Mouse (Mus musculus) midbrain, embryonic 15.5 days (tissue): ENCODE measurements around the gene Gm49416. TPM values are rescaled to one million over a fixed set of nuclear protein-coding genes. Genes with fewer than 3 reads are reported as not detected.
"Not testable (repeated sequence)": the region's sequence is repeated elsewhere in the genome, so short reads cannot be mapped to it uniquely, and the experiment has no call there.

Experiments
- ATAC-seq: fragments of 200-750 bp; cut with Nextera tagmentation; replicated peaks from 2 replicates; pipeline ENCODE4 v1.8.0; 2017; ENCODE audit warnings: moderate TSS enrichment
- H3K27ac ChIP-seq: fragments of 300-500 bp; sonication (generic); 2 replicates; pipeline ENCODE4 v1.5.1; 2015; ENCODE audit warnings: mild to moderate bottlenecking, inconsistent platforms
- H3K27me3 ChIP-seq: fragments of 300-500 bp; sonication (generic); replicated peaks from 2 replicates; pipeline ENCODE4 v1.6.1; 2015; ENCODE audit warnings: inconsistent platforms
- H3K36me3 ChIP-seq: fragments of 300-500 bp; sonication (generic); replicated peaks from 2 replicates; pipeline ENCODE4 v1.6.1; 2015; ENCODE audit warnings: inconsistent platforms
- H3K4me1 ChIP-seq: fragments of 300-500 bp; sonication (generic); 2 replicates; pipeline ENCODE4 v1.6.1; 2015; ENCODE audit warnings: inconsistent platforms
- H3K4me2 ChIP-seq: fragments of 300-500 bp; sonication (generic); 2 replicates; pipeline ENCODE4 v1.6.1; 2015; ENCODE audit warnings: inconsistent platforms, mild to moderate bottlenecking, moderate library complexity
- H3K4me3 ChIP-seq: fragments of 300-500 bp; sonication (generic); 2 replicates; pipeline ENCODE4 v1.5.1; 2015; ENCODE audit warnings: mild to moderate bottlenecking, inconsistent platforms
- H3K9ac ChIP-seq: fragments of 300-500 bp; sonication (generic); 2 replicates; pipeline ENCODE4 v1.6.1; 2015; ENCODE audit warnings: mild to moderate bottlenecking, inconsistent platforms
- H3K9me3 ChIP-seq: fragments of 300-500 bp; sonication (generic); 2 replicates; pipeline ENCODE4 v1.6.1; 2016; ENCODE audit warnings: inconsistent platforms
- WGBS: fragments of 180-500 bp; shearing (Covaris S2); methylation state at CpG from one replicate; pipeline ENCODE4 v1.1.7; 2015; ENCODE audit warnings: mixed read lengths; 5-methylcytosine and 5-hydroxymethylcytosine counted together
- polyA plus RNA-seq: library from polyadenylated mRNA; unstranded; fragments of >200 nt; fragmentation: Nextera tagmentation; extraction: Ambion mirVana; gene quantifications from 2 replicates; pipeline ENCODE4 v1.2.1, GENCODE M21; 2015

Gene Gm49416
- polyA plus RNA-seq, 1 experiment from 2014 or later, result not detected

DNA sequence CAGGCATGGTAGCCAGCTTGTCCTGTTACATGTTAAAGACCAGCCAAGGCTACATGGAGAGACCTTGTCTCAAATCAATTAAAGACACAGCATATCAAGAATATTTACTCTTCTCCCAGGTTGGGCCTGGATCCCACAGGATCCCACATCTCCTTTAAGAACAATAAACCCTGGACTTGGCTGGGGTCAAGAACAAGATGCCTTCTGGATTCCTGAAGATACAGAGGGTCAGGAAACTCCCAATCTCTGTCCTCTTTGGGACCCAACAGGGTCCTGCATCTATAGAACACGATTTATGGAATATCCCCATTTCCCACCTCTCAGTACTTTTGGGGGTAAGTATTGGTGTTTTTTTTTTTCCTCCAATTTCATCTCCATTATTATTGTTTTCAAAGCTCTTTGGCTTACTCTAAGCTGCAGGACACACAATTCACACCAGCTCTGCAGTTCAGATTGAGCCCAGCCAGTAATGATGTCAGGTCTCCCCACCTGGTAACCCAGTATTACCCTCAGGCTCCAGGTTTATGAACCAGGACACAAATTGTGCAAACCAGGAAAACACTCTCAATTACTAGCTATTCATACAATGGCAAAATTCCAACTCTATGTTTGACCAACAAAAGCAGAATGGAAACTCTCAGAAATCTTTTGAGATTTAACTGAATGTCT is 1.7 kb upstream of the Gm49416 start:
- Histone ChIP-seq H3K9me3 (no peaks in the 10 kb centered on the region), H3K4me2 (0 out of 2 replicates have a peak overlapping the region, but pooled peaks have one; percentile 79), H3K4me1 (peaks cover 15% of the 10 kb centered on the region), H3K4me3 (no peak overlapping the region), H3K9ac (no peak overlapping the region), H3K27me3 (no peaks in the 10 kb centered on the region), H3K36me3 (0 out of 2 replicates have a peak, but pooled peaks cover 6% of the 10 kb centered on the region), H3K27ac (no peak overlapping the region)
- ATAC-seq, result no peak
- 47% methylated on average over 1 of the region's 1 CpGs for WGBS

DNA sequence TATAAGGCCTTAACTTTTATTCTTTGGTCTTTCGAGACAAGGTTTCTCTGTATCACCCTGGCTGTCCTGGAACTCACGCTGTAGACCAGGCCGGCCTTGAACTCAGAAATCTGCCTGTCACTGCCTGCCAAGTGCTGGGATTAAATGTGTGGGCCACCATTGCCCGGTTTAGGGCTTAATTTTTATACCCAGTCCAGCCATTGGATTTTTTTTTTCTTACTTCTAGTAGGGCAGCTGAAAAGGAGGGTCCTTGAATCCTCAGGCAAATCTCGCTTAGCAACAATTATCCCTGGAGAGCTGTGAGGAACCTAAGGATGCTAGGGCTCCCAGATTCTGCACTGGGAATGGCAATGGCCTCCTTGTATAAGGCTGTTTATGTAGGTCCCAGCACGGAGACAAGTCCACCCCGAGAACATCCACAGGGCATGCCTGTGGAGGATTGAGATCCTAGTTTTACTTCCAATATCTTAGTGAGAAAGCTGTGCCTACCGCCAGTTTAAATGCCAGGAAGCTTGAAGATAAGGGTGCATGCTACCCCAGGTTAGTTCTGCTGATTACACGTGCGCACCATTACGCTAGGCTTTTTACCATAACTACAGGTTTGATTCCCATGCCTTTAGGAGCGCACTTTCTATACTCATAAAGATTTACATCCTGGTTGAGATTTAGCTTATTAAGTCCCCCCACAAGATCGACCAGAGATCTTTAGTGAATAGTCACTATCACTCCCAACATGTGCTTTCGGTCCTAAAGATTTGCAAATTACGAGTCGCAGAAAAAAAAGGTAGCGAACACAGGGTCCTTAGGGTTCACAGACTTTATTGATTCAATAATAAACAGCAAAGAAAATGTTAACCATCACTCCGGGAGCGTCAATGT is 902 bp upstream of the Gm49416 start:
- Histone ChIP-seq H3K4me2 (peak overlapping the region; percentile 79), H3K36me3 (0 out of 2 replicates have a peak, but pooled peaks cover 6% of the 10 kb centered on the region), H3K9me3 (no peaks in the 10 kb centered on the region), H3K4me1 (peaks cover 20% of the 10 kb centered on the region), H3K27ac (peak overlapping the region; percentile 85), H3K9ac (peak overlapping the region; percentile 61), H3K27me3 (no peaks in the 10 kb centered on the region), H3K4me3 (peak overlapping the region; percentile 65)
- WGBS, result 14% methylated on average over 19 of the region's 19 CpGs
- ATAC-seq, result no peak

DNA sequence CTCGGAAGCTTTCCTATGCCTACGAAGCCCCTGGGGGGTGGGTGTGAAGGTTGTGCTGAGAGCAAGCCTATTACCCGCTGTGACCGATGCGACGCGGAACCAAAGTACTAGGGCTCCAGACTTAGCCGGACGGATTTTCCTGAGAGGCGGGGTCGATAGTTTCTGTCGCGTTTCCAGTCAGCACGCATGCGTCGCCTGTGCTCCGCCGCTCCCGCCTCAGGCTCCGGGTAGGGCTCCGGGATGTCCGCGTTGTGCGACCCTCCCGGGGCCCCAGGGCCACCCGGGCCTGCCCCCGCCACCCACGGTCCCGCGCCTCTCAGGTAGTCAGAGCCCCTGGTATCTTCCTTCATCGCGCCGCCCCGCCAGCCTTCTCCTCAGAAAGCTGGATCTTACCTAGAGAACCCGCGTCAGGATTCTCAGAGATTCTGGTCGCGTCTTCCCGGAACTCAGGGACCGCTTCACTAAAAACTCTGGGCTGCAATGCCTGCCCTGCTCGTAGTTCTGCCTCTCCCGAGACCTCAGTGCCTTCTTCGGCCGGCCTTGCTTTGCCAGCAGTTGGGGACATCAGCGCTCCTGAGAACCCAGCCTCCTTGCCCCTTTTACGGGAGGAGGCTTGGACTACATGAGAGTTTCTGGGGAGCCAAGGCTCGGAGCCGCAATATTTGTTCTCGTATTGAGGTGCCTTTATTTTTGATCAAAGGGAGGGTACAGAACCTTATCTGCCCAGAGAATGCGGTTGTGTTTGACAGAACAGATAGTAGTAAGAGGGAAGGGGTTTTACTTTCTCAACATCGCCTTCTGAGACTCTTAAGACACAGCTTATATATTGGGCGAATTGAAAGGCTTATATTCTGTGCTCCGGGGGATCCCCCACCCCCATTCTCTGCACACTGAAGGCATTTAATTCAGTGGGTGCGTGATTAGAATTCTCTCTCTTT is 4.4 kb downstream of the Gm49416 start, which contains the start of gene Ints5:
TSS of gene Ints5 (plus strand) at position 177 of the 938 bp plus-strand sequence.
- no peaks in the 10 kb centered on the region for H3K27me3 ChIP-seq
- 0 out of 2 replicates have a peak, but pooled peaks cover 13% of the 10 kb centered on the region for H3K36me3 ChIP-seq
- H3K27ac ChIP-seq, result peak within 1 kb of the TSS; percentile 91
- H3K4me2 ChIP-seq, result peak within 1 kb of the TSS; percentile 96
- H3K9ac ChIP-seq, result peak within 1 kb of the TSS; percentile 96
- peak within 1 kb of the TSS; percentile 93 for H3K4me3 ChIP-seq
- ATAC-seq, result peak; percentile 48
- H3K9me3 ChIP-seq, result no peaks in the 10 kb centered on the region
- peaks cover 37% of the 10 kb centered on the region for H3K4me1 ChIP-seq
- WGBS, result 2% methylated on average over 54 of the region's 54 CpGs

DNA sequence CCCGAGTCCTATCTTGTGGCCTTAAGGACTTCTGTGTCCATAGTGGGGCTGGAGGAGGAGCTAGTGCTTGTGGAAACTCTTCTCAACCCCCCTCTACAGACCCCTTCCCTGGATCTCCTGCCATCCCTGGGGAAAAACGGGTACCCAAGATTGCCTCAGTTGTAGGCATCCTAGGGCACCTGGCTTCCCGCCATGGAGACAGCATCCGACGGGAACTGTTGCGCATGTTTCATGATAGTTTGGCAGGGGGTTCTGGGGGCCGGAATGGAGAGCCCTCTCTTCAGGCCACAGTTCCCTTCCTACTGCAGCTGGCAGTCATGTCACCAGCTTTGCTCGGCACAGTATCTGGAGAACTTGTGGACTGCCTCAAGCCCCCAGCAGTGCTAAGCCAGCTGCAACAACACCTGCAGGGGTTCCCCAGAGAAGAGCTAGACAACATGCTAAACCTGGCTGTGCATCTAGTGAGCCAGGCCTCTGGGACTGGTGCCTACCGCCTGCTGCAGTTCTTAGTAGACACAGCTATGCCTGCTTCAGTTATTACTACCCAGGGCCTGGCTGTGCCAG is 6.8 kb downstream of the Gm49416 start:
- Histone ChIP-seq H3K27ac (no peak overlapping the region), H3K36me3 (0 out of 2 replicates have a peak, but pooled peaks cover 9% of the 10 kb centered on the region), H3K9me3 (no peaks in the 10 kb centered on the region), H3K4me1 (peaks cover 45% of the 10 kb centered on the region), H3K9ac (no peak overlapping the region), H3K4me2 (no peak overlapping the region), H3K4me3 (no peak overlapping the region), H3K27me3 (no peaks in the 10 kb centered on the region)
- no peak for ATAC-seq
- 90% methylated on average over 9 of the region's 9 CpGs for WGBS

DNA sequence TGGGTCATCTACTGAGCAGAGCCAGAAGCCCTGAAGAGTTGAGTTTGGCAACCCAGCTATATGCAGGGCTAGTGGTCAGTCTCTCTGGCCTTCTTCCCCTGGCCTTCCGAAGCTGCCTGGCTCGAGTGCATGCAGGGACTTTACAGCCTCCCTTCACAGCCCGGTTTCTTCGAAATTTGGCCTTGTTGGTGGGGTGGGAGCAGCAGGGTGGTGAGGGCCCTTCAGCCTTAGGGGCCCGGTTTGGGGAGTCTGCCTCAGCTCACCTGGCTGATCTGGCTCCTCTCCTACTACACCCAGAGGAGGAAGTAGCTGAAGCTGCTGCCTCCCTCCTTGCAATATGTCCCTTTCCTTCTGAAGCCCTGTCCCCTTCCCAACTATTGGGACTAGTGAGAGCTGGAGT is 7.5 kb downstream of the Gm49416 start:
- H3K9me3 ChIP-seq, H3K27ac ChIP-seq, H3K4me2 ChIP-seq, H3K36me3 ChIP-seq, H3K27me3 ChIP-seq, H3K4me3 ChIP-seq, H3K9ac ChIP-seq, ATAC-seq: not testable (repeated sequence)
- WGBS, result 93% methylated on average over 5 of the region's 5 CpGs
- peaks cover 45% of the 10 kb centered on the region for H3K4me1 ChIP-seq

DNA sequence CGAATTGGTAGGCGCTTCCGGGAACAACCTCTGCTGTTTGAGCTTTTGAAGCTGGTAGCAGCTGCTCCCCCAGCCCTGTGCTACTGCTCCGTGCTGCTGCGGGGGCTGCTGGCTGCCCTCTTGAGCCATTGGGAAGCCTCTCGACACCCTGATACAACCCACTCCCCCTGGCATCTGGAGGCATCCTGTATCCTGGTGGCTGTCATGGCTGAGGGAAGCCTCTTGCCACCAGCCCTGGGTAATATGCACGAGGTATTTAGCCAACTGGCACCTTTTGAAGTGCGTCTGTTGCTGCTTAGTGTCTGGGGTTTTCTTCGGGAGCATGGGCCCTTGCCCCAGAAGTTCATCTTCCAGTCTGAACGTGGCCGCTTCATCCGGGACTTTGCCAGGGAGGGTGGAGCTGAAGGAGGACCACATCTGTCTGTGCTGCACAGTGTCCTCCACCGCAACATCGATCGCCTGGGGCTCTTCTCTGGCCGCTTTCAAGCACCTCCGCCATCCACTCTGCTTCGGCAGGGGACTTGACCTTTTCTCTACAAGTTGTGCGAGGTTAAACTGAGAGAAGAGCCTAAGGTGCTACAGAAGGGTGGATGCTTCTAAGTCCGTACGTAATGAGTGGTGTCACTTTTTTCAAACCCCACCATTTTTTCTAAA is 8.6 kb downstream of the Gm49416 start:
- WGBS, result 20% methylated on average over 21 of the region's 21 CpGs
- peak; percentile 64 for ATAC-seq
- not testable (repeated sequence) for H3K27me3 ChIP-seq, H3K9me3 ChIP-seq, H3K36me3 ChIP-seq
- H3K4me1 ChIP-seq, result peaks cover 45% of the 10 kb centered on the region
- H3K9ac ChIP-seq, result peak overlapping the region; percentile 38
- H3K4me3 ChIP-seq, result peak overlapping the region; percentile 62
- H3K4me2 ChIP-seq, result peak overlapping the region; percentile 78
- H3K27ac ChIP-seq, result peak overlapping the region; percentile 77

DNA sequence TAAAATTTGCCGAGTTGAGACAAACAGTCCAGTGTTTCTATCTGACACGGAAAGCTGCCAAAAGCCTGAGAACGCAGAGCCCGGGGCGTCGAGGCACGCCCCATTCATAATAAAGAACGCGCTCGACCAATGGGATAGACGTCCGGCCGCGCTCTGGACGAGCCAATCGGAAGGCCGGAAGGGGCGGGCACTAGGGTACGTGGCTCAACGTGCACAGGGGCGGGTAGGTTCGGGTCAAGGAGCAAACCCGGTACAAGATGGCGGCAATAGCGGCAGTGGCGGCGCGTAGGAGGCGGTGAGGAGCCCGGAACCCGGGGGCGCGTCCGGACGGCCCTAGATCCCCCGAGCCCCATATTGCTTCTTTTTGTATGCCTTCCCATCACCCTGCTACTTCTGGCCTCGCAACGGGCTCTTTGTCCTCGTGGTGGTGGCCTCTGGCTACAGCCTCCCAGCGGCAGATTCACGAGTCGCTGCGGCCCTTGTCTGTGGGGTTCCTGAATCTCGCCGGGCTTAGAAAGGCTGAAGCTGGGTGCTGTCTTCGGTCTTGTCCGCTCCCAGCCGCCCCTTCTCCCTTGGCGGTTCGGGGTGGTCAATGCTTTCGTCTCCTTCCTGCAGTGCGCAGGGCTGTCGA is 9.3 kb downstream of the Gm49416 start, which contains the start of gene Ganab:
TSS of gene Ganab (plus strand) at position 207 of the 631 bp plus-strand sequence.
- peaks cover 15% of the 10 kb centered on the region for H3K36me3 ChIP-seq
- H3K4me1 ChIP-seq, result peaks cover 41% of the 10 kb centered on the region
- no peaks in the 10 kb centered on the region for H3K27me3 ChIP-seq
- under 1% methylated on average over 53 of the region's 53 CpGs for WGBS
- H3K4me3 ChIP-seq, result peak within 1 kb of the TSS; percentile 62
- H3K9me3 ChIP-seq, result no peaks in the 10 kb centered on the region
- peak within 1 kb of the TSS; percentile 83 for H3K27ac ChIP-seq
- peak; percentile 99 for ATAC-seq
- H3K9ac ChIP-seq, result peak within 1 kb of the TSS; percentile 80
- peak within 1 kb of the TSS; percentile 78 for H3K4me2 ChIP-seq

DNA sequence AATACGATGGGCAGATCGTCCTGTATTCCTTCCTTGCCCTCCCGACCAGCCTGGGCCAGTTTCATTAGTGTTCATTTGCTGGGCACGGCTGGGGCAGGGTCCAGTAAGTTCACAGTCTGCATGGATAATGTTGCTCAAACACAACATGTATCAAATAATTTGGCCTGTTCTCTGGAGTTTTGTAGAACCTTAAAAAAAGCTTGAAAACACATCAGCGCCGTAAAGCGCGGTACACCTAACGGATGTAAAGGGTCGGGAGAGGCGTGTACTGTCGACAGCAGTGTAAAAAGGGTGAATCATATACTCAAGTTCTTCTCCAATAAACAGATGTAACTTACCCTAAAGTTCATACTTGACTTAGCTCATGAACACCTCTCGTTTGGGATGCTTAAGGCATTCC is 9.8 kb downstream of the Gm49416 start:
- ATAC-seq, result no peak
- H3K27me3 ChIP-seq, result no peaks in the 10 kb centered on the region
- peak overlapping the region; percentile 83 for H3K27ac ChIP-seq
- WGBS, result 13% methylated on average over 13 of the region's 13 CpGs
- peaks cover 20% of the 10 kb centered on the region for H3K36me3 ChIP-seq
- H3K4me3 ChIP-seq, result peak overlapping the region; percentile 62
- H3K4me2 ChIP-seq, result peak overlapping the region; percentile 78
- H3K9me3 ChIP-seq, result no peaks in the 10 kb centered on the region
- H3K4me1 ChIP-seq, result peaks cover 37% of the 10 kb centered on the region
- peak overlapping the region; percentile 80 for H3K9ac ChIP-seq

DNA sequence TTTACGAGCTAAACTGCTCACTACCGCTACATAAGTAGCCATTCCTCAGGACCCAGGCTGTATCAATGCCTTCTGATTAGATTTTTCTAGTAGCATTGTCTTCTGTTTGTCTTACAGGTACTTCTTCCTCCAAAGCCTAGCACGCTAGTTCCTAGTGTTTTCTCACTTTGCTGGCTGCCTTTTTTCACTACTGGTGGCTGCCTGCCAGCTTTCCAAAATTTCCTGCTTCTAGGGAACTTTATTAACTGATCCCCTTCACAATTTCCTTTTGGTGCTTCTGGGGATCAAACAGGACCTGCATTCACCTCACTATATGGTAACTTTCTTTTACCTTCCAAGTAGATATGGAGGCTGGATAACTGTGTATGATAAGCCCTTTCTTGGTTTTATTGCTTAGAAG is 10.4 kb downstream of the Gm49416 start:
- peak overlapping the region; percentile 62 for H3K4me3 ChIP-seq
- 65% methylated on average over 3 of the region's 3 CpGs for WGBS
- no peak overlapping the region for H3K27ac ChIP-seq
- no peaks in the 10 kb centered on the region for H3K27me3 ChIP-seq
- peak overlapping the region; percentile 78 for H3K4me2 ChIP-seq
- peak overlapping the region; percentile 80 for H3K9ac ChIP-seq
- no peaks in the 10 kb centered on the region for H3K9me3 ChIP-seq
- H3K4me1 ChIP-seq, result peaks cover 32% of the 10 kb centered on the region
- H3K36me3 ChIP-seq, result peaks cover 24% of the 10 kb centered on the region
- no peak for ATAC-seq

DNA sequence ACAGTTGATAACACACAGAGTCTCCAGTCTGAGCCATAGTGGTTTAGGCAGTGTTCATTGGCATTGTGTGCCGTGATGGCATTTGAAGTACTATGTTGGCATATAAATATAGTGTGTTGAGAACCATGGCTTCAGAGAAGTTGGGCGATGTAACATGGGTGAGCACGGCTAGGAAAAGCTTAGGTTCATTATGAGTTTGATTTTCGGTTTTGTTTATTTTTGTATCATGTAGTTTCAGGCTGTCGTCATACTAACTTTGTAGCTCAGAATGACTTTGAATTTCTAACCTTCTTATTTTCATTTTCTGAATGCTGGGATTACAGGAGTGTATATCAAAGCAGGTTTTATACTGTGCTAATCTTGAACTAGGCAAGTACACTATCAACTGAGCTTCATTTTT is 14.7 kb downstream of the Gm49416 start:
- no peaks in the 10 kb centered on the region for H3K27me3 ChIP-seq
- H3K4me2 ChIP-seq, result no peak overlapping the region
- no peak overlapping the region for H3K4me3 ChIP-seq
- H3K9ac ChIP-seq, result no peak overlapping the region
- ATAC-seq, result no peak
- no peaks in the 10 kb centered on the region for H3K9me3 ChIP-seq
- peaks cover 58% of the 10 kb centered on the region for H3K36me3 ChIP-seq
- peaks cover 17% of the 10 kb centered on the region for H3K4me1 ChIP-seq
- 97% methylated on average over 5 of the region's 5 CpGs for WGBS
- H3K27ac ChIP-seq, result no peak overlapping the region

DNA sequence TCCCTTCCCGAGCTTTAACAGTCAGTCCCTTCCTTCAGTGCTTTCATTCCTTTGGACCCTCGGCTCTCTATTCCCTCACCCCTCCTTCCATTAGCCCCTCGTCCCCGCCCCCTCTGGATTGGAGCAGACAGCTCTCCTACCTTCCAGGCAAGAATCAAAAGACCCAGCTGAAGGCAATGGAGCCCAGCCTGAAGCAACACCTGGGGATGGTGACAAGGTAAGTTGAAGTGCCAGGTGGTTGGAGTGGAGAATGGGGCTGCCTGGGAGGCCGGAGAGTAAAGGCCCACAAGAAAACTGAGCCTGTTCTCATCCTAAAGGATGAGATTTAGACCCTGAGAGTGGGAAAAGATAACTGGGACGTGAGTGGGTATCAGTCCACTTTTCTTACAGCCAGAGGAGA is 19.8 kb downstream of the Gm49416 start:
- no peak overlapping the region for H3K27ac ChIP-seq
- no peak overlapping the region for H3K9ac ChIP-seq
- H3K27me3 ChIP-seq, result no peaks in the 10 kb centered on the region
- 89% methylated on average over 6 of the region's 6 CpGs for WGBS
- H3K9me3 ChIP-seq, result no peaks in the 10 kb centered on the region
- H3K4me3 ChIP-seq, result no peak overlapping the region
- H3K36me3 ChIP-seq, result peaks cover 95% of the 10 kb centered on the region
- no peak for ATAC-seq
- no peaks in the 10 kb centered on the region for H3K4me1 ChIP-seq
- no peak overlapping the region for H3K4me2 ChIP-seq
